Mouse (Mus musculus) cortical plate, adult 2 months (tissue): Measurements from ENCODE around the gene Cdx2. TPM values are rescaled to one million over a fixed set of nuclear protein-coding genes. Genes with fewer than 3 reads are reported as not detected.

Experiments used
- H3K27ac ChIP-seq: fragments of 200-500 bp; 2 replicates; pipeline ENCODE4 v1.5.1; 2012; ENCODE audit warnings: low read length, control low read depth, inconsistent platforms; ENCODE audit not compliant: insufficient read depth
- H3K4me1 ChIP-seq: fragments of 200-500 bp; 2 replicates; pipeline ENCODE4 v1.6.1; 2011; ENCODE audit warnings: low read length; ENCODE audit not compliant: control insufficient read depth, insufficient read depth
- H3K4me3 ChIP-seq: fragments of 200-500 bp; 2 replicates; pipeline ENCODE4 v1.5.1; 2011; ENCODE audit warnings: mild to moderate bottlenecking, low read length, control low read depth; ENCODE audit not compliant: insufficient read depth
- CTCF ChIP-seq: fragments of 200-500 bp; IDR thresholded peaks from 2 replicates; pipeline ENCODE4 v1.5.1; 2011; ENCODE audit warnings: mild to moderate bottlenecking, control low read depth, low read length; ENCODE audit not compliant: insufficient read depth; ENCODE audit errors: extremely low read depth
- POLR2A ChIP-seq: fragments of 200-500 bp; IDR thresholded peaks from 2 replicates; pipeline ENCODE4 v1.6.1; 2011; ENCODE audit warnings: mild to moderate bottlenecking, low read length, control low read depth; ENCODE audit not compliant: insufficient read depth; ENCODE audit errors: extremely low read depth
- polyA plus RNA-seq: library from polyadenylated mRNA; depleted of rRNA; stranded (reverse); fragments of >200 nt; gene quantifications from 2 replicates; pipeline ENCODE4 v1.2.3, GENCODE M21; 2012

Gene Cdx2
- polyA plus RNA-seq, 1 experiment, result not detected

- Histone ChIP-seq H3K27ac (no peak overlapping the region), H3K4me1 (no peaks in the 10 kb centered on the region), H3K4me3 (no peak overlapping the region)
- TF ChIP-seq POLR2A (no peak), CTCF (no peak)
Measured at GRCm38 (mm10) chr5:147305166-147305565, 1.9 kb downstream of the Cdx2 start.

GRCm38 (mm10) chr5:147304276-147305155 is 2.6 kb downstream of the Cdx2 start:
- no peak for TF ChIP-seq POLR2A
- no peak for TF ChIP-seq CTCF

GRCm38 (mm10) chr5:147302746-147303400 is 4.2 kb downstream of the Cdx2 start:
- no peak overlapping the region for H3K4me3 ChIP-seq
- no peaks in the 10 kb centered on the region for H3K4me1 ChIP-seq
- no peak for TF ChIP-seq POLR2A
- no peak for TF ChIP-seq CTCF
- no peak overlapping the region for H3K27ac ChIP-seq

More at GRCm38 (mm10) chr5:147304276-147305155, 2.6 kb downstream of the Cdx2 start:
- no peak overlapping the region for H3K4me3 ChIP-seq
- no peaks in the 10 kb centered on the region for H3K4me1 ChIP-seq
- H3K27ac ChIP-seq, result no peak overlapping the region

GRCm38 (mm10) chr5:147302141-147302540 is 4.9 kb downstream of the Cdx2 start:
- Histone ChIP-seq H3K4me1 (no peaks in the 10 kb centered on the region), H3K4me3 (no peak overlapping the region), H3K27ac (no peak overlapping the region)
- TF ChIP-seq CTCF (no peak), POLR2A (no peak)

GRCm38 (mm10) chr5:147301781-147302070 is 5.3 kb downstream of the Cdx2 start:
- Histone ChIP-seq H3K4me3 (no peak overlapping the region), H3K4me1 (no peaks in the 10 kb centered on the region), H3K27ac (no peak overlapping the region)
- TF ChIP-seq POLR2A, result no peak
- TF ChIP-seq CTCF, result no peak

- no peak overlapping the region for H3K4me3 ChIP-seq
- no peak for TF ChIP-seq CTCF
- no peak for TF ChIP-seq POLR2A
- H3K4me1 ChIP-seq, result no peaks in the 10 kb centered on the region
- H3K27ac ChIP-seq, result no peak overlapping the region
Measured at GRCm38 (mm10) chr5:147300917-147301780, 5.9 kb downstream of the Cdx2 start.

- H3K27ac ChIP-seq, result no peak overlapping the region
- TF ChIP-seq POLR2A (no peak), CTCF (no peak)
- H3K4me3 ChIP-seq, result no peak overlapping the region
- no peaks in the 10 kb centered on the region for H3K4me1 ChIP-seq
Measured at GRCm38 (mm10) chr5:147300001-147300363, 7.1 kb downstream of the Cdx2 start.

GRCm38 (mm10) chr5:147299255-147300000 is 7.6 kb downstream of the Cdx2 start:
- no peak overlapping the region for H3K4me3 ChIP-seq
- H3K4me1 ChIP-seq, result no peaks in the 10 kb centered on the region

GRCm38 (mm10) chr5:147297249-147297648 is 9.8 kb downstream of the Cdx2 start:
- TF ChIP-seq POLR2A (no peak), CTCF (no peak)
- no peak overlapping the region for H3K4me3 ChIP-seq
- H3K27ac ChIP-seq, result no peak overlapping the region

More at GRCm38 (mm10) chr5:147299255-147300000, 7.6 kb downstream of the Cdx2 start:
- H3K27ac ChIP-seq, result no peak overlapping the region
- TF ChIP-seq POLR2A, result no peak
- peak; percentile 42 for TF ChIP-seq CTCF

More at GRCm38 (mm10) chr5:147297249-147297648, 9.8 kb downstream of the Cdx2 start:
- H3K4me1 ChIP-seq, result no peaks in the 10 kb centered on the region
